Mouse (Mus musculus) neutrophil, adult 83 days (primary cell): ENCODE results near the gene Trim71. TPM values are rescaled to one million over a fixed set of nuclear protein-coding genes. Genes with fewer than 3 reads are reported as not detected.

Source experiments
- total RNA-seq, 2 experiments: library from RNA; stranded (reverse); gene quantifications; one replicate each; pipeline ENCODE4 v1.2.4; 2023

The Trim71 gene
- total RNA-seq, result not detected

DNA sequence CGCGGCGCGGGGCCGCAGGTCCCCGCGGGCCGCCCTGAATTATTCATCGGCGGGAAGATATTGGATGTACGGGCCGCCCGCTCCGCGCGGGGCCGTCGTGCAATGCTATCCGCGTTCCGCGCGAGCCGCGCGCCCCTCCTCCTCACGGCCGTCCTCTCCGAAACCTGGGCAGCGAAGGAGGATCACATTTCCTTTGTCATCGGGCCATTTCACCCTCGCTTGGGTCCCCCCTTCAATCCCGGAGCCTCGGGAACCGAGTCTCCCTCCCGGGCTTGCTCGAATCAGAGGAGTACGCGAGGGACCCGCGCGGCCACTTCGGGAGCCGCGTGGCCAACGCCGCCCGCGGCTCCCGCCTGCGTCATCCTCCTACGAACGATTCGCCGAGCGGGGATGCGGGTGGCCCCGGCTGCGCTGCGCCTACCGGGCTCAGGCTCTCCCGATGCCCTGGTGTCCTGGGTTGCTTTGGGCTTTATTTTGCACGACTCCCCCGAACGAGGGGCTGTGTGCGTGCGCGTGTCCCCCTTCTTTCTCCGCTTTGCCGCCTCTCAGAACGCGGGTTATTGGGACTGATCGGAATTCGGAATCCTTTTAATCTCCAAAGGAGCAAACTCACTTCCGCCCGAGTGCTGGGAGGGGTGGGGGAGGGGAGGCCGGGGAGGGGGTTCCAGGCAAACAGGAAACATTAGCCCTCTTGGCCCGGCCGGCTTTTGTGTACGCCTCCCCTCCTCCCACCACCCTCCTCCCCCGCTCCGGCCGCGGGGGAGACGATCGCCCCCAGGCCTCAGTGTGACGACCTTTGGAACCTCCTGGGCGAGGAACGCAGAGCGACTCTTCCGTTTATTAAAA lies at the start of gene Trim71:
TSS of gene Trim71 (minus strand) at position 609 of the 846 bp plus-strand sequence.

DNA sequence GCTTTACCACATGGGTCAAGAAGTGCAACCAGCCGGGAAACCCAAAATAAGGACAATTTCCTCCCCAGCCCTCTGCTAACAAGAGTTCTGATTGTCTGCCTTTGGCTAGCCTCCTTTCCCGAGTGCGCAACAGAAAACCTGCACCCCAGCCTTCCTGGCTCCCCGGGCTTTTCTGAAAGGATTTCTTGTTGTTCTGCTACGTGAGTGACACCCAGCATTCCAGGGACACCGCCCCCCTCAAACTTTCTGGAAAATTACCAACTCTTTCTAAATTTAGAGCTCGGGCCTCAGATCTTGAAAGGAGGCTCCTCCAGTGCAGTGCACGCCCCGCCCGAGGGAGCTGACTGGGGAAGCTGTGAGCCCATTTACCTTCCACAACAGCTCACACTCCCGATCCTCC lies 48.8 kb downstream of the Trim71 start, which contains the start of gene C130032M10Rik:
TSS of gene C130032M10Rik (plus strand) at position 334 of the 400 bp plus-strand sequence.

DNA sequence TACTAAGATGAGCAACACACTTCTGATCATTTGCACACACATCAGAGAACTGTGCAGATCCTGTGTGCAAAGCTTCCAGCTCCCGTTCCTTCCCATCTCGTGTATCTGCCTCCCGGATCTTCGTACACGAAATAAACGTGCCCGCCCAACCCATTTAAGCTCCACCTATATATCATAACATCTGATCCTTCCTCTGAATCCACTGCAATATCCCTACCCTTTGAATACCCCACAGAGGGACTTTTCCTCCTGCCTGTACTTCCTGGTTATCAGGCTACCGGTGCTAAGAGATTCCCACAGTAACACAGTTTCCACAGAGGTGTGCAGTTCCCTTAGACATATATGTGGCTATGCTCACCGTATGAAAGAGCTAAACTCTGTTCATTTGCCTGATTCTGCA lies 59.4 kb downstream of the Trim71 start, which contains the start of gene Ccr4:
TSS of gene Ccr4 (minus strand) at position 101 of the 400 bp plus-strand sequence.

Other genes starting within 250 kb of the Trim71 start
- gene Bcl2a1c, start 234.2 kb downstream of the Trim71 start, total RNA-seq, result not detected
- gene Crtap, start 173.7 kb downstream of the Trim71 start, total RNA-seq, result 1 to 10 TPM; 4.7 to 8.2 TPM
- gene Glb1, start 163.3 kb downstream of the Trim71 start, total RNA-seq, result 10 to 100 TPM; 17.3 to 19.9 TPM
- gene Tmppe, start 163.3 kb downstream of the Trim71 start, total RNA-seq, result 1 to 10 TPM; 6.7 to 7.9 TPM
- not detected for gene Ccr4, start 59.5 kb downstream of the Trim71 start, total RNA-seq
- not detected for gene C130032M10Rik, start 48.7 kb downstream of the Trim71 start, total RNA-seq
- gene Cnot10, start 75.8 kb upstream of the Trim71 start, total RNA-seq, result 10 to 100 TPM; 36.9 to 49.2 TPM
- 10 to 100 TPM; 38.2 to 47.4 TPM for gene Dync1li1, start 124.4 kb upstream of the Trim71 start, total RNA-seq
- 100 to 1,000 TPM; 166 to 190 TPM for gene Cmtm6, start 166.7 kb upstream of the Trim71 start, total RNA-seq
- gene Cmtm7, start 217.5 kb upstream of the Trim71 start, total RNA-seq, result 100 to 1,000 TPM; 216 to 224 TPM